In genomic region chr7:101679591-101679990, GRCm38 (mm10) we compare ENCODE assay signal across 8 mouse cellular contexts. TPM values are rescaled to one million over a fixed set of nuclear protein-coding genes. Genes with fewer than 3 reads are reported as not detected.
DNase-seq lines count a peak whose midpoint lies in the region; ATAC-seq and TF ChIP-seq lines count a peak whose summit lies in the region.

No protein-coding gene starts in this region.

- no peak overlapping the region for H3K9ac ChIP-seq in forebrain, embryonic 12.5 days
- no peak overlapping the region for H3K9ac ChIP-seq in heart, embryonic 16.5 days (ENCODE audit: low read length)
- H3K9ac ChIP-seq in liver, embryonic 13.5 days = no peak overlapping the region
- no peak overlapping the region for H3K9ac ChIP-seq in neural tube, embryonic 11.5 days (ENCODE audit: low read length)
- H3K9ac ChIP-seq in stomach, embryonic 15.5 days = no peak overlapping the region

- no peaks in the 10 kb centered on the region for H3K27me3 ChIP-seq in C2C12 (ENCODE audit: control insufficient read depth, insufficient read depth, insufficient read length)
- H3K27me3 ChIP-seq in forebrain, embryonic 12.5 days = no peaks in the 10 kb centered on the region
- H3K27me3 ChIP-seq in heart, embryonic 16.5 days (ENCODE audit: control insufficient read depth, insufficient read depth, low read length) = no peaks in the 10 kb centered on the region
- no peaks in the 10 kb centered on the region for H3K27me3 ChIP-seq in liver, embryonic 13.5 days
- no peaks in the 10 kb centered on the region for H3K27me3 ChIP-seq in neural tube, embryonic 11.5 days (ENCODE audit: control insufficient read depth, insufficient read depth, low read length)
- H3K27me3 ChIP-seq in stomach, embryonic 15.5 days (replicated peaks) = no peaks in the 10 kb centered on the region

- no peaks in the 10 kb centered on the region for H3K79me3 ChIP-seq in C2C12 (ENCODE audit: low read depth)

- H3K36me3 ChIP-seq in C2C12 (ENCODE audit: control insufficient read depth, insufficient read depth) = no peaks in the 10 kb centered on the region
- no peaks in the 10 kb centered on the region for H3K36me3 ChIP-seq in forebrain, embryonic 12.5 days (replicated peaks)
- H3K36me3 ChIP-seq in heart, embryonic 16.5 days (ENCODE audit: control insufficient read depth, insufficient read depth) = no peaks in the 10 kb centered on the region
- no peaks in the 10 kb centered on the region for H3K36me3 ChIP-seq in liver, embryonic 13.5 days
- H3K36me3 ChIP-seq in neural tube, embryonic 11.5 days (ENCODE audit: control insufficient read depth, insufficient read depth, low read length) = no peaks in the 10 kb centered on the region
- H3K36me3 ChIP-seq in stomach, embryonic 15.5 days = no peaks in the 10 kb centered on the region

- H3K27ac ChIP-seq in forebrain, embryonic 12.5 days = no peak overlapping the region
- H3K27ac ChIP-seq in heart, embryonic 16.5 days (ENCODE audit: low read length) = no peak overlapping the region
- H3K27ac ChIP-seq in liver, embryonic 13.5 days = no peak overlapping the region
- no peak overlapping the region for H3K27ac ChIP-seq in neural tube, embryonic 11.5 days (ENCODE audit: low read depth, low read length)
- no peak overlapping the region for H3K27ac ChIP-seq in stomach, embryonic 15.5 days

- peak; percentile 73 for TF ChIP-seq CTCF in C2C12 (IDR thresholded peaks at IDR 0.05; ENCODE audit: control insufficient read depth, insufficient read depth, insufficient read length)

- H3K4me1 ChIP-seq in forebrain, embryonic 12.5 days = peaks cover 52% of the 10 kb centered on the region
- peaks cover 41% of the 10 kb centered on the region for H3K4me1 ChIP-seq in heart, embryonic 16.5 days (ENCODE audit: control insufficient read depth, insufficient read depth, low read length)
- peaks cover 55% of the 10 kb centered on the region for H3K4me1 ChIP-seq in liver, embryonic 13.5 days (replicated peaks)
- H3K4me1 ChIP-seq in neural tube, embryonic 11.5 days (ENCODE audit: control insufficient read depth, insufficient read depth, low read length) = peaks cover 14% of the 10 kb centered on the region
- peaks cover 5% of the 10 kb centered on the region; the same call in 1 of the 2 replicates for H3K4me1 ChIP-seq in stomach, embryonic 15.5 days

- no peak overlapping the region for H3ac ChIP-seq in C2C12 (ENCODE audit: control insufficient read depth, insufficient read length, low read depth)

- 10% methylated on average over 7 of the region's 7 CpGs for WGBS in forebrain, embryonic 12.5 days
- 19% methylated on average over 7 of the region's 7 CpGs for WGBS in heart, embryonic 16.5 days
- 15% methylated on average over 7 of the region's 7 CpGs for WGBS in liver, embryonic 13.5 days (ENCODE audit: insufficient replicate concordance)
- WGBS in neural tube, embryonic 11.5 days = 10% methylated on average over 7 of the region's 7 CpGs
- WGBS in stomach, embryonic 15.5 days = 19% methylated on average over 7 of the region's 7 CpGs

- no peaks in the 10 kb centered on the region for H3K9me3 ChIP-seq in forebrain, embryonic 12.5 days
- H3K9me3 ChIP-seq in heart, embryonic 16.5 days (replicated peaks; ENCODE audit: control insufficient read depth, low read length) = no peaks in the 10 kb centered on the region
- no peaks in the 10 kb centered on the region for H3K9me3 ChIP-seq in liver, embryonic 13.5 days (replicated peaks)
- no peaks in the 10 kb centered on the region for H3K9me3 ChIP-seq in neural tube, embryonic 11.5 days (ENCODE audit: control insufficient read depth, low read length)
- H3K9me3 ChIP-seq in stomach, embryonic 15.5 days = no peaks in the 10 kb centered on the region

- no peak overlapping the region for H3K4me2 ChIP-seq in forebrain, embryonic 12.5 days
- no peak overlapping the region for H3K4me2 ChIP-seq in heart, embryonic 16.5 days (ENCODE audit: low read depth, low read length)
- H3K4me2 ChIP-seq in liver, embryonic 13.5 days = no peak overlapping the region
- H3K4me2 ChIP-seq in neural tube, embryonic 11.5 days (ENCODE audit: low read depth) = no peak overlapping the region
- no peak overlapping the region for H3K4me2 ChIP-seq in stomach, embryonic 15.5 days

- H3K4me3 ChIP-seq in C2C12 (ENCODE audit: insufficient read depth, poor library complexity, severe bottlenecking) = no peak overlapping the region
- no peak overlapping the region for H3K4me3 ChIP-seq in forebrain, embryonic 12.5 days (replicated peaks)
- no peak overlapping the region for H3K4me3 ChIP-seq in heart, embryonic 16.5 days (ENCODE audit: low read length)
- H3K4me3 ChIP-seq in liver, embryonic 13.5 days (replicated peaks) = no peak overlapping the region
- H3K4me3 ChIP-seq in neural tube, embryonic 11.5 days (ENCODE audit: low read depth, low read length) = no peak overlapping the region
- no peak overlapping the region for H3K4me3 ChIP-seq in stomach, embryonic 15.5 days (replicated peaks)

- DNase-seq in c-Kit-positive CD71-negative TER-119-negative erythroid progenitor cells, embryonic 14.5 days (ENCODE audit: low read depth) = peak; percentile 40
- peak; percentile 85 for DNase-seq in kidney, postnatal 14 days
- peak; percentile 40 for DNase-seq in liver, embryonic 13.5 days
- DNase-seq in neural tube, embryonic 11.5 days (ENCODE audit: low spot score) = peak; percentile 82

- ATAC-seq in forebrain, embryonic 12.5 days (ENCODE audit: low FRiP score) = peak; percentile 85
- ATAC-seq in heart, embryonic 16.5 days (replicated peaks; ENCODE audit: extremely low read depth, insufficient read depth, low FRiP score) = peak; percentile 87
- ATAC-seq in liver, embryonic 13.5 days (ENCODE audit: low read depth) = peak; percentile 77
- ATAC-seq in neural tube, embryonic 11.5 days (ENCODE audit: insufficient read depth, low FRiP score, low TSS enrichment) = peak; percentile 88
- ATAC-seq in stomach, embryonic 15.5 days (ENCODE audit: insufficient read depth, low FRiP score, low read depth) = peak; percentile 88

- H3K79me2 ChIP-seq in C2C12 (ENCODE audit: control insufficient read depth, insufficient read depth) = no peaks in the 10 kb centered on the region

TF ChIP-seq in C2C12, 6 proteins besides CTCF, POLR2A, EP300 and RAD21:
- TF ChIP-seq MAX (IDR thresholded peaks at IDR 0.05) (no peak), FOSL1 (IDR thresholded peaks at IDR 0.05; ENCODE audit: insufficient read depth, low read length, poor library complexity, severe bottlenecking) (no peak), CEBPB (IDR thresholded peaks at IDR 0.05; ENCODE audit: low read depth) (no peak), MYOG (IDR thresholded peaks at IDR 0.05; ENCODE audit: control insufficient read depth, extremely low read depth, insufficient read length) (no peak), USF1 (IDR thresholded peaks at IDR 0.05; ENCODE audit: low read depth) (no peak), MYOD1 (IDR thresholded peaks at IDR 0.05; ENCODE audit: control insufficient read depth, insufficient read length, low read depth) (no peak)

RNA-seq across cellular contexts. Expression of gene Clpb, which starts 16.2 kb away (rescaled TPM):
- 67.3 TPM for polyA plus RNA-seq in C2C12 (2012; fragmentation: generic; extraction: Trizol)
- 38.2 and 43.9 TPM in 2 replicates for polyA plus RNA-seq in forebrain, embryonic 12.5 days (2016; fragmentation: Nextera tagmentation; extraction: Ambion mirVana)
- 48.2 and 56.9 TPM in 2 replicates for polyA plus RNA-seq in heart, embryonic 16.5 days (2015; fragmentation: Nextera tagmentation; extraction: Ambion mirVana)
- polyA plus RNA-seq in liver, embryonic 13.5 days (2015; fragmentation: Nextera tagmentation; extraction: Ambion mirVana) = 30.3 and 31.9 TPM in 2 replicates
- 37.1 and 41.4 TPM in 2 replicates for polyA plus RNA-seq in neural tube, embryonic 11.5 days (2014; fragmentation: Nextera tagmentation; extraction: Ambion mirVana)
- polyA plus RNA-seq in stomach, embryonic 15.5 days (2015; fragmentation: Nextera tagmentation; extraction: Ambion mirVana) = 53.1 and 56.0 TPM in 2 replicates
